Mouse (Mus musculus) forebrain, postnatal 0 days (tissue): ENCODE data around the gene Babam2. TPM values are rescaled to one million over a fixed set of nuclear protein-coding genes. Genes with fewer than 3 reads are reported as not detected.
A peak's percentile ranks its signal among the peaks of the same experiment; 100 is the strongest.

Source experiments
- ATAC-seq: fragments of 200-750 bp; cut with Nextera tagmentation; 2 replicates; pipeline ENCODE4 v1.8.0; 2017; ENCODE audit warnings: mild to moderate bottlenecking, moderate library complexity
- DNase-seq: peaks from one replicate; pipeline ENCODE4 v3.0.0-alpha.2; 2015
- H3K27ac ChIP-seq: fragments of 300-500 bp; sonication (generic); 2 replicates; pipeline ENCODE4 v1.5.1; 2014; ENCODE audit warnings: low read depth, mild to moderate bottlenecking, antibody characterized with exemption, low read length, moderate library complexity, mixed read lengths
- H3K27me3 ChIP-seq: fragments of 300-500 bp; sonication (generic); 2 replicates; pipeline ENCODE4 v1.6.1; 2014; ENCODE audit warnings: mild to moderate bottlenecking, low read length, mixed read lengths; ENCODE audit not compliant: insufficient read depth
- H3K36me3 ChIP-seq: fragments of 300-500 bp; sonication (generic); 2 replicates; pipeline ENCODE4 v1.6.1; 2014; ENCODE audit warnings: mild to moderate bottlenecking, moderate library complexity; ENCODE audit not compliant: insufficient read depth
- H3K4me1 ChIP-seq: fragments of 300-500 bp; sonication (generic); 2 replicates; pipeline ENCODE4 v1.6.1; 2014; ENCODE audit warnings: antibody characterized with exemption; ENCODE audit not compliant: insufficient read depth
- H3K4me2 ChIP-seq: fragments of 300-500 bp; sonication (generic); 2 replicates; pipeline ENCODE4 v1.6.1; 2014; ENCODE audit warnings: low read depth, mild to moderate bottlenecking, moderate library complexity
- H3K4me3 ChIP-seq: fragments of 300-500 bp; sonication (generic); 2 replicates; pipeline ENCODE4 v1.5.1; 2014; ENCODE audit warnings: low read depth, low read length, mixed read lengths
- H3K9ac ChIP-seq: fragments of 300-500 bp; sonication (generic); 2 replicates; pipeline ENCODE4 v1.6.1; 2014; ENCODE audit warnings: mild to moderate bottlenecking
- H3K9me3 ChIP-seq: fragments of 300-500 bp; sonication (generic); 2 replicates; pipeline ENCODE4 v1.6.1; 2016; ENCODE audit warnings: low read length
- CTCF ChIP-seq: sonication (generic); IDR thresholded peaks from 2 replicates; pipeline ENCODE4 v1.5.1; 2016; ENCODE audit warnings: antibody characterized with exemption, control low read depth, low read depth
- WGBS: fragments of 180-500 bp; shearing (Covaris S2); extraction: QIAGEN DNeasy Blood & Tissue Kit; methylation state at CpG from one replicate; pipeline ENCODE4 v1.1.7; 2014; 5-methylcytosine and 5-hydroxymethylcytosine counted together
- polyA plus RNA-seq: library from polyadenylated mRNA; unstranded; fragments of >200 nt; fragmentation: Nextera tagmentation; extraction: Ambion mirVana; gene quantifications from 2 replicates; pipeline ENCODE4 v1.2.1, GENCODE M21; 2015
- total RNA-seq: library from RNA; depleted of rRNA; stranded (reverse); fragments of >200 nt; gene quantifications from 2 replicates; pipeline ENCODE4 v1.2.3, GENCODE M21; 2014

The Babam2 gene
- total and polyA plus RNA-seq, 2 experiments from 2014 or later = 42.7 to 61.5 TPM

DNA sequence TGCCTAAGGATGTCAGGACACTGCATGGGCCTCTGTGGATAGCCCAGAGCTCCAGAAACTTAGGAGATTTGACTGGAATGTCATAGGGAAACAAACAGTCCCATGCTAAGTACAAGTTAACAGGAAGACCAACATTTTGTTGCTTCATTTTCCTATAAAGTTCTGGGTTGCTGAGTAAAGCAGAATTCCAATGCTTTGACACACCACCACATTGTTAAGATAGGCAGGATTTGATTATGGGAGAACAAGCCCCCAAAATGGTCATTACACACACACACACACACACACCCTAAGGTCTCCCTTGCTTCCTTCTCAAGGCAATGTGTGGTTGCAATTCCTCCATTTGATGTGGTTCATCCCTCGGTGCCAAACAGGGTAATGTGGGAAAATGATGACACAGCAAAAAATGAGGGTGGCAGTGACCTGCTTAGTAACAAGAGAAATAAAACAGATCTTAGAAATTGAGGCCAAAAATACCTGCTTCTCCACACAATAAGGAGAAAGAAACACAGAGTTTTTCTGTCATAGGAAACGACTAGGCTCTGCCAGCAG lies 286.4 kb downstream of the Babam2 start:
- no peaks in the 10 kb centered on the region for H3K36me3 ChIP-seq
- no peak overlapping the region for H3K9ac ChIP-seq
- H3K4me2 ChIP-seq = no peak overlapping the region
- no peak for TF ChIP-seq CTCF
- WGBS = 71% methylated on average over 2 of the region's 2 CpGs
- no peak overlapping the region for H3K4me3 ChIP-seq
- no peaks in the 10 kb centered on the region for H3K4me1 ChIP-seq
- no peak overlapping the region for H3K27ac ChIP-seq
- no peaks in the 10 kb centered on the region for H3K9me3 ChIP-seq
- H3K27me3 ChIP-seq = no peaks in the 10 kb centered on the region
- DNase-seq (no peak), ATAC-seq (no peak)

DNA sequence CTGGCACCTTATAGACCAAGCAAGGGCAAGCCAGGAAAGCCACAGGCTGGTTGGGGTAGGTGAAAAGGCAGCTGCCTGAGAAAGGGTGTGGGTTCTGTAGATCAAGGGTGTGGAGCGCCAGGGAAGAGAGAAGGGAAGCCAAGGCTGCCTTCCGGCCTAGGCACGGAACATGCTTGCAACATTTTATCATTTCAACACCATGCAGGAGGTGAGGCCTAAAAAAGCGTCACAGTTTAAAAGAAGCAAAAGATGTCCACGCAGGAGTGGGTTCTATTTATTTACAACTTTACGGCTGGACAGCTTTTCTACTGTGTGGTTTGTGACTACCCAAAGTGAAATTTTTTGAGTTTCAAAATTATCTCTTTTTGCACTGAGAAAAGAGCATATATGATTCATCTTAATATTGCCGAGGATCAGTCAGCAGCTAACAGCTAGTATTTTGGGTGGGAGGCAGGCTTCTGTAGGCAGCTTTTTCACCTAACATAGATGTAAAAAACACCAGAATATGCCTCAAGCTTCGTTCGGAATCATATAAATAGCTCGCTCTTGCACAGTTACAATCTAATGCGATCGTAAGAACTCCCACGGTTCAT lies 287.0 kb downstream of the Babam2 start:
- H3K27ac ChIP-seq = no peak overlapping the region
- H3K4me1 ChIP-seq = no peaks in the 10 kb centered on the region
- H3K9ac ChIP-seq = no peak overlapping the region
- H3K27me3 ChIP-seq = no peaks in the 10 kb centered on the region
- no peak for TF ChIP-seq CTCF
- no peaks in the 10 kb centered on the region for H3K36me3 ChIP-seq
- DNase-seq (peak; percentile 18), ATAC-seq (no peak)
- H3K4me2 ChIP-seq = no peak overlapping the region
- no peaks in the 10 kb centered on the region for H3K9me3 ChIP-seq
- no peak overlapping the region for H3K4me3 ChIP-seq
- WGBS = 79% methylated on average over 13 of the region's 13 CpGs

- Histone ChIP-seq H3K4me1 (no peaks in the 10 kb centered on the region), H3K27ac (no peak overlapping the region), H3K27me3 (no peaks in the 10 kb centered on the region), H3K36me3 (no peaks in the 10 kb centered on the region), H3K4me2 (no peak overlapping the region), H3K9me3 (no peaks in the 10 kb centered on the region), H3K4me3 (no peak overlapping the region), H3K9ac (no peak overlapping the region)
- WGBS = 88% methylated on average over 2 of the region's 2 CpGs
- TF ChIP-seq CTCF = no peak
- no peak for ATAC-seq
- no peak for DNase-seq
Measured at GRCm38 (mm10) chr5:31985021-31985420, 287.5 kb downstream of the Babam2 start.

GRCm38 (mm10) chr5:31987541-31988307 lies 290.2 kb downstream of the Babam2 start:
- no peak for TF ChIP-seq CTCF
- Histone ChIP-seq H3K9me3 (no peaks in the 10 kb centered on the region), H3K36me3 (no peaks in the 10 kb centered on the region), H3K4me3 (no peak overlapping the region), H3K4me1 (no peaks in the 10 kb centered on the region), H3K4me2 (no peak overlapping the region), H3K27me3 (no peaks in the 10 kb centered on the region), H3K9ac (no peak overlapping the region), H3K27ac (no peak overlapping the region)
- WGBS = 92% methylated on average over 11 of the region's 11 CpGs
- no peak for DNase-seq
- ATAC-seq = no peak

DNA sequence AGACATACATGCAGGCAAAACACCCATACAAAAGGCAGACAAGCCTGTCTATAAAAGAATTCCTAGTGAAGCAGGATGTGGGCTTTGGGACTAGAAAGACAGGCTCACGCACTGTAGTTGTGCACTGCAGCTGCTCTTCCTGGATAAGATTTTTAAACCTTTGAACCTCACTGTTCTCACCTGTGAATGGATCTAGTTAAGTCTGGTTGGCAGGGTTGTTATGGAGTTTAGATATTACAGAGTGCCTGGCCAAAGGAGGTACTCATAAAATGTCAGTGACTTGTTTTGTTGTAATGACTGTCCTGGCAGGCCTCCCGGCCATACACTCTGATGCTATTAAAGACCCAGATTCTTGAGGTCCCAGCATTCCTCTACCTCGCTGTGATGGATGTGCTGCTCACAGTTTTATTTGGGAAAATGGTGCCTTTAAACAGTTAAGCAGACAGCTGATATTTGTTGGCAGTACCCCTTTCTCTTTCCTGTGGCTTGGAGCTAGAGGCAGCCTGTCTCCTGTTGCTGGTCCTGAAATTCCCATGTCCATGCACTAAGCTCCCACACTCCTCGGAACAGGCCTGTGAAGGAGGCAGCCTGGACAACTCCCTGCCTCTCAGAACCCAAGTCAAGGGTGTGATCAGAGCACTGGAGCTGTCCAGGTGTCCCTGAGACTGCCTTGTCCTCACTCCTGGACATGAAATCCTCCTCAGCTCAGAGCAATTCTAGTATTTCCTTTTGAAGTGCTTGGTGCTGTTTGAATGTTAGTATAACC lies 299.9 kb downstream of the Babam2 start:
- Histone ChIP-seq H3K27ac (no peak overlapping the region), H3K9me3 (no peaks in the 10 kb centered on the region), H3K9ac (no peak overlapping the region), H3K27me3 (no peaks in the 10 kb centered on the region), H3K4me3 (no peak overlapping the region), H3K4me2 (no peak overlapping the region), H3K36me3 (no peaks in the 10 kb centered on the region), H3K4me1 (no peaks in the 10 kb centered on the region)
- no peak for DNase-seq
- TF ChIP-seq CTCF = no peak
- WGBS = 82% methylated on average over 4 of the region's 4 CpGs
- no peak for ATAC-seq

- Histone ChIP-seq H3K27ac (no peak overlapping the region), H3K27me3 (no peaks in the 10 kb centered on the region), H3K4me2 (no peak overlapping the region), H3K9ac (no peak overlapping the region), H3K4me3 (no peak overlapping the region), H3K36me3 (no peaks in the 10 kb centered on the region), H3K4me1 (no peaks in the 10 kb centered on the region), H3K9me3 (no peaks in the 10 kb centered on the region)
- WGBS = 76% methylated on average over 2 of the region's 2 CpGs
- DNase-seq (no peak), ATAC-seq (no peak)
- TF ChIP-seq CTCF = no peak
Measured at GRCm38 (mm10) chr5:31998806-31999205, 301.3 kb downstream of the Babam2 start.

GRCm38 (mm10) chr5:32000076-32000475 lies 302.6 kb downstream of the Babam2 start:
- Histone ChIP-seq H3K27ac (no peak overlapping the region), H3K9me3 (no peaks in the 10 kb centered on the region), H3K4me1 (no peaks in the 10 kb centered on the region), H3K36me3 (no peaks in the 10 kb centered on the region), H3K9ac (no peak overlapping the region), H3K27me3 (no peaks in the 10 kb centered on the region), H3K4me3 (no peak overlapping the region), H3K4me2 (no peak overlapping the region)
- DNase-seq (no peak), ATAC-seq (no peak)
- WGBS = 84% methylated on average over 3 of the region's 3 CpGs
- no peak for TF ChIP-seq CTCF
